Mouse (Mus musculus): ENCODE data around the gene Wdtc1. TPM values are rescaled to one million over a fixed set of nuclear protein-coding genes. Genes with fewer than 3 reads are reported as not detected.

Gene Wdtc1
- polyA plus RNA-seq, 1 experiment = 107 TPM

GRCm38 (mm10) chr4:133388781-133389552 lies 35.7 kb upstream of the Wdtc1 start:
- no peaks in the 10 kb centered on the region for H3K36me3 ChIP-seq (ENCODE audit: control insufficient read depth, insufficient read depth, low read length)
- H3K4me3 ChIP-seq (ENCODE audit: control insufficient read depth, insufficient read depth, low read length) = no peak overlapping the region
- no peak overlapping the region for H3K27ac ChIP-seq (ENCODE audit: control insufficient read depth, insufficient read depth, low read length)
- H3K27me3 ChIP-seq (ENCODE audit: control insufficient read depth, insufficient read depth, low read length) = no peaks in the 10 kb centered on the region
- WGBS = 93% methylated on average over 16 of the region's 16 CpGs
- H3K4me1 ChIP-seq (replicated peaks; ENCODE audit: control insufficient read depth, insufficient read depth, low read length) = peaks cover 17% of the 10 kb centered on the region
- DNase-seq = no peak
- TF ChIP-seq POLR2A (IDR thresholded peaks at IDR 0.05; ENCODE audit: control insufficient read depth, extremely low read depth, insufficient read depth, low read length, poor library complexity) = no peak
- no peak for TF ChIP-seq CTCF (IDR thresholded peaks at IDR 0.05; ENCODE audit: borderline replicate concordance, control insufficient read depth, extremely low read depth, insufficient read depth, low read length, poor library complexity)

- Histone ChIP-seq H3K4me1 (replicated peaks; ENCODE audit: control insufficient read depth, insufficient read depth, low read length) (peaks cover 17% of the 10 kb centered on the region), H3K4me3 (ENCODE audit: control insufficient read depth, insufficient read depth, low read length) (no peak overlapping the region), H3K27ac (ENCODE audit: control insufficient read depth, insufficient read depth, low read length) (no peak overlapping the region), H3K36me3 (ENCODE audit: control insufficient read depth, insufficient read depth, low read length) (no peaks in the 10 kb centered on the region), H3K27me3 (ENCODE audit: control insufficient read depth, insufficient read depth, low read length) (no peaks in the 10 kb centered on the region)
- TF ChIP-seq CTCF (IDR thresholded peaks at IDR 0.05; ENCODE audit: borderline replicate concordance, control insufficient read depth, extremely low read depth, insufficient read depth, low read length, poor library complexity) = no peak
- TF ChIP-seq POLR2A (IDR thresholded peaks at IDR 0.05; ENCODE audit: control insufficient read depth, extremely low read depth, insufficient read depth, low read length, poor library complexity) = no peak
- DNase-seq = no peak
These were observed 33.8 kb upstream of the Wdtc1 start for GRCm38 (mm10) chr4:133387053-133387452.

GRCm38 (mm10) chr4:133386061-133386797 lies 32.9 kb upstream of the Wdtc1 start:
- no peak overlapping the region for H3K27ac ChIP-seq (ENCODE audit: control insufficient read depth, insufficient read depth, low read length)
- WGBS = 94% methylated on average over 7 of the region's 7 CpGs
- H3K4me3 ChIP-seq (ENCODE audit: control insufficient read depth, insufficient read depth, low read length) = no peak overlapping the region
- TF ChIP-seq CTCF (IDR thresholded peaks at IDR 0.05; ENCODE audit: borderline replicate concordance, control insufficient read depth, extremely low read depth, insufficient read depth, low read length, poor library complexity) (no peak), POLR2A (IDR thresholded peaks at IDR 0.05; ENCODE audit: control insufficient read depth, extremely low read depth, insufficient read depth, low read length, poor library complexity) (no peak)
- peaks cover 10% of the 10 kb centered on the region for H3K4me1 ChIP-seq (replicated peaks; ENCODE audit: control insufficient read depth, insufficient read depth, low read length)
- H3K36me3 ChIP-seq (ENCODE audit: control insufficient read depth, insufficient read depth, low read length) = no peaks in the 10 kb centered on the region
- DNase-seq = no peak
- H3K27me3 ChIP-seq (ENCODE audit: control insufficient read depth, insufficient read depth, low read length) = no peaks in the 10 kb centered on the region

DNA sequence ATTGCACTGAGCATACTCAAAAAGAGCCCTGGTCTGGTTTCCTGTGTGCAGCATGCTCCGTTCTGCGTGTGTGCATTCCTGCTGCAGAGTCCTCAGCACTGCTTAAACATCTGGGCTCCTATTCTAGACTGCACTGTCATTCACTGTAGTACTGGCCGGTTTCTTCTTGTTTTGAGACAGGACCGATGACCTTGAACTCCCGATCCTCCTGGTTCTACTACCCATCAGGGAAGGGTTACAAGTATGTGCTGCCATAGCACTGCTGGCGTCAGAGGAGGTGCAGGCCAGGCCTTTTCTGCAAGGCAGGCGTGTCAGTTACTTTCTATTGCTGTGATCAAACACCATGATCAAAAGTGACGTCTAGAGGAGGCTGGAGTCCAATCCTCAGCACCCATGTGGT lies 27.9 kb upstream of the Wdtc1 start:
- H3K27me3 ChIP-seq (ENCODE audit: control insufficient read depth, insufficient read depth, low read length) = no peaks in the 10 kb centered on the region
- DNase-seq = no peak
- TF ChIP-seq CTCF (IDR thresholded peaks at IDR 0.05; ENCODE audit: borderline replicate concordance, control insufficient read depth, extremely low read depth, insufficient read depth, low read length, poor library complexity) (no peak), POLR2A (IDR thresholded peaks at IDR 0.05; ENCODE audit: control insufficient read depth, extremely low read depth, insufficient read depth, low read length, poor library complexity) (no peak)
- H3K4me1 ChIP-seq (replicated peaks; ENCODE audit: control insufficient read depth, insufficient read depth, low read length) = peaks cover 24% of the 10 kb centered on the region
- H3K4me3 ChIP-seq (ENCODE audit: control insufficient read depth, insufficient read depth, low read length) = no peak overlapping the region
- no peak overlapping the region for H3K27ac ChIP-seq (ENCODE audit: control insufficient read depth, insufficient read depth, low read length)
- no peaks in the 10 kb centered on the region for H3K36me3 ChIP-seq (ENCODE audit: control insufficient read depth, insufficient read depth, low read length)
- WGBS = 82% methylated on average over 8 of the region's 8 CpGs

DNA sequence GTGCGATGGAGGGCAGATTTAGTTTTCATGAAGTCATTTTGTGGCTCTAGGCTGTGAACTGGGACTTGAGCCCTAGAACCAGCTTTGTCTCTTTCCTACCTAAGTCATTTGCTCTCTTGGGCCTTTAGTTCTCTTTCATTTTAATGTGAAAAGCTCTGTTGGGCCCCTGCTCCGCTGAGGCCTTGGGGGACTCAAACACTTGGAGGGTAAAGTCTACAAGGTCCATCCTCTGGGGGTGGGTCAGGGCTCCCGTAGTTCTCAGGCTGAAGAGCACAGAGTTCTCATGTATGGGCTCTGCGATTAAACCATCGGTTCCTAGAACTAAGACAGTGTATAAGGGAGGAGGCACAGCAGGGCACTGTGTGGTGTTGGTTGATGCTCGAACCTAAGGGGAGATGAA lies 27.3 kb upstream of the Wdtc1 start:
- TF ChIP-seq CTCF (IDR thresholded peaks at IDR 0.05; ENCODE audit: borderline replicate concordance, control insufficient read depth, extremely low read depth, insufficient read depth, low read length, poor library complexity) = no peak
- TF ChIP-seq POLR2A (IDR thresholded peaks at IDR 0.05; ENCODE audit: control insufficient read depth, extremely low read depth, insufficient read depth, low read length, poor library complexity) = no peak
- Histone ChIP-seq H3K4me3 (ENCODE audit: control insufficient read depth, insufficient read depth, low read length) (no peak overlapping the region), H3K27me3 (ENCODE audit: control insufficient read depth, insufficient read depth, low read length) (no peaks in the 10 kb centered on the region), H3K36me3 (ENCODE audit: control insufficient read depth, insufficient read depth, low read length) (no peaks in the 10 kb centered on the region), H3K27ac (ENCODE audit: control insufficient read depth, insufficient read depth, low read length) (no peak overlapping the region), H3K4me1 (replicated peaks; ENCODE audit: control insufficient read depth, insufficient read depth, low read length) (peaks cover 29% of the 10 kb centered on the region)
- 96% methylated on average over 6 of the region's 6 CpGs for WGBS
- no peak for DNase-seq

- WGBS = 96% methylated on average over 3 of the region's 3 CpGs
- peaks cover 29% of the 10 kb centered on the region for H3K4me1 ChIP-seq (replicated peaks; ENCODE audit: control insufficient read depth, insufficient read depth, low read length)
- no peaks in the 10 kb centered on the region for H3K36me3 ChIP-seq (ENCODE audit: control insufficient read depth, insufficient read depth, low read length)
- no peak for TF ChIP-seq POLR2A (IDR thresholded peaks at IDR 0.05; ENCODE audit: control insufficient read depth, extremely low read depth, insufficient read depth, low read length, poor library complexity)
- TF ChIP-seq CTCF (IDR thresholded peaks at IDR 0.05; ENCODE audit: borderline replicate concordance, control insufficient read depth, extremely low read depth, insufficient read depth, low read length, poor library complexity) = no peak
- H3K27ac ChIP-seq (ENCODE audit: control insufficient read depth, insufficient read depth, low read length) = no peak overlapping the region
- no peaks in the 10 kb centered on the region for H3K27me3 ChIP-seq (ENCODE audit: control insufficient read depth, insufficient read depth, low read length)
- DNase-seq = no peak
- H3K4me3 ChIP-seq (ENCODE audit: control insufficient read depth, insufficient read depth, low read length) = no peak overlapping the region
These were observed 26.6 kb upstream of the Wdtc1 start for GRCm38 (mm10) chr4:133379861-133380260.
